Mouse (Mus musculus) heart, adult 2 months (tissue): ENCODE data around the gene Clrn3. TPM values are rescaled to one million over a fixed set of nuclear protein-coding genes. Genes with fewer than 3 reads are reported as not detected.
A peak's percentile ranks its signal among the peaks of the same experiment; 100 is the strongest.

ENCODE experiments used
- DNase-seq, 2 experiments: peaks; one replicate each; pipeline ENCODE4 v3.0.0; 2021
- H3K27ac ChIP-seq: fragments of 200-600 bp; 2 replicates; pipeline ENCODE4 v1.8.1; 2022
- H3K27me3 ChIP-seq: fragments of 200-500 bp; 2 replicates; pipeline ENCODE4 v1.6.1; 2012; ENCODE audit warnings: mild to moderate bottlenecking, low read length, inconsistent platforms, mixed read lengths; ENCODE audit not compliant: control insufficient read depth, insufficient read depth
- H3K36me3 ChIP-seq: fragments of 200-500 bp; 2 replicates; pipeline ENCODE4 v1.6.1; 2012; ENCODE audit warnings: low read length, inconsistent platforms; ENCODE audit not compliant: control insufficient read depth, insufficient read depth
- H3K4me1 ChIP-seq: fragments of 200-500 bp; 2 replicates; pipeline ENCODE4 v1.6.1; 2011; ENCODE audit warnings: low read length; ENCODE audit not compliant: control insufficient read depth, insufficient read depth
- H3K4me3 ChIP-seq: fragments of 200-600 bp; 2 replicates; pipeline ENCODE4 v1.8.1; 2022
- H3K79me2 ChIP-seq: fragments of 200-500 bp; replicated peaks from 2 replicates; pipeline ENCODE4 v1.6.1; 2012; ENCODE audit warnings: mild to moderate bottlenecking, inconsistent platforms, low read length, moderate library complexity, mixed read lengths; ENCODE audit not compliant: control insufficient read depth, insufficient read depth
- H3K9ac ChIP-seq: fragments of 200-500 bp; 2 replicates; pipeline ENCODE4 v1.6.1; 2012; ENCODE audit warnings: low read depth, mild to moderate bottlenecking, control low read depth, inconsistent platforms, low read length, mixed read lengths
- CTCF ChIP-seq: fragments of 200-600 bp; IDR thresholded peaks from 2 replicates; pipeline ENCODE4 v1.8.1; 2022; ENCODE audit warnings: antibody characterized with exemption, mild to moderate bottlenecking, moderate library complexity
- EP300 ChIP-seq: fragments of 200-500 bp; IDR thresholded peaks from 2 replicates; pipeline ENCODE4 v1.6.1; 2011; ENCODE audit warnings: low read depth, low read length, control low read depth; ENCODE audit not compliant: insufficient read depth
- POLR2A ChIP-seq: fragments of 200-500 bp; IDR thresholded peaks from 2 replicates; pipeline ENCODE4 v1.6.1; 2011; ENCODE audit warnings: mild to moderate bottlenecking, low read depth, low read length, control low read depth; ENCODE audit not compliant: insufficient read depth
- WGBS: fragments of 180-500 bp; shearing (Covaris S2); methylation state at CpG from one replicate; pipeline ENCODE4 v1.1.7; 2018; 5-methylcytosine and 5-hydroxymethylcytosine counted together
- intact Hi-C: fragments of 180-260 bp; cut with DNase I; formaldehyde crosslinking; loops from one replicate; pipeline ENCODE4 v1.15.1; 2025
- polyA plus RNA-seq: library from polyadenylated mRNA; depleted of rRNA; stranded (reverse); fragments of >200 nt; gene quantifications from 2 replicates; pipeline ENCODE4 v1.2.3, GENCODE M21; 2012
- total RNA-seq, 2 experiments: library from RNA; stranded (reverse); gene quantifications; 2 replicates each; pipeline ENCODE4 v1.2.3; 2021

The Clrn3 gene
- total and polyA plus RNA-seq, 3 experiments: not detected

- H3K27me3 ChIP-seq: no peaks in the 10 kb centered on the region
- H3K4me1 ChIP-seq: peaks cover 3% of the 10 kb centered on the region
- intact Hi-C loops: no loop called here
- TF ChIP-seq POLR2A (no peak), EP300 (0 out of 2 replicates have a peak, but pooled peaks have one; percentile 31), CTCF (peak; percentile 23; the same call in 1 of the 2 replicates)
- peak overlapping the region; percentile 38; the same call in 1 of the 2 replicates for H3K27ac ChIP-seq
- H3K4me3 ChIP-seq: no peak overlapping the region
- 64% methylated on average over 1 of the region's 1 CpGs for WGBS
- H3K9ac ChIP-seq: no peak overlapping the region
- H3K36me3 ChIP-seq: no peaks in the 10 kb centered on the region
- no peaks in the 10 kb centered on the region for H3K79me2 ChIP-seq
- DNase-seq: peak; percentile 40 to 66
Measured at GRCm38 (mm10) chr7:135551547-135551946, 23.1 kb upstream of the Clrn3 start.

GRCm38 (mm10) chr7:135548434-135548833 lies 20.0 kb upstream of the Clrn3 start:
- H3K4me1 ChIP-seq: peaks cover 3% of the 10 kb centered on the region
- intact Hi-C loops: no loop called here

GRCm38 (mm10) chr7:135546530-135546929 lies 18.1 kb upstream of the Clrn3 start:
- H3K9ac ChIP-seq: no peak overlapping the region
- H3K79me2 ChIP-seq: no peaks in the 10 kb centered on the region
- DNase-seq: no peak
- intact Hi-C loops: no loop called here
- no peaks in the 10 kb centered on the region for H3K36me3 ChIP-seq
- no peaks in the 10 kb centered on the region; the same call in 1 of the 2 replicates for H3K4me1 ChIP-seq
- no peak overlapping the region for H3K4me3 ChIP-seq
- no peak overlapping the region for H3K27ac ChIP-seq
- no peaks in the 10 kb centered on the region for H3K27me3 ChIP-seq
- TF ChIP-seq CTCF (no peak), EP300 (no peak), POLR2A (no peak)
- 58% methylated on average over 5 of the region's 5 CpGs for WGBS

More at GRCm38 (mm10) chr7:135548434-135548833, 20.0 kb upstream of the Clrn3 start:
- Histone ChIP-seq H3K4me3 (no peak overlapping the region), H3K9ac (no peak overlapping the region), H3K27ac (no peak overlapping the region), H3K27me3 (no peaks in the 10 kb centered on the region), H3K79me2 (no peaks in the 10 kb centered on the region), H3K36me3 (no peaks in the 10 kb centered on the region)
- WGBS: 77% methylated on average over 6 of the region's 6 CpGs
- TF ChIP-seq POLR2A: no peak
- no peak for TF ChIP-seq EP300
- no peak for TF ChIP-seq CTCF
- DNase-seq: no peak

- Histone ChIP-seq H3K4me1 (no peaks in the 10 kb centered on the region; the same call in 1 of the 2 replicates), H3K36me3 (no peaks in the 10 kb centered on the region), H3K79me2 (no peaks in the 10 kb centered on the region), H3K27ac (no peak overlapping the region), H3K4me3 (no peak overlapping the region), H3K27me3 (no peaks in the 10 kb centered on the region), H3K9ac (no peak overlapping the region)
- intact Hi-C loops: no loop called here
- 70% methylated on average over 7 of the region's 7 CpGs for WGBS
- no peak for DNase-seq
- TF ChIP-seq POLR2A (no peak), CTCF (no peak), EP300 (no peak)
Measured at GRCm38 (mm10) chr7:135545957-135546356, 17.5 kb upstream of the Clrn3 start.

- 79% methylated on average over 6 of the region's 6 CpGs for WGBS
Measured at GRCm38 (mm10) chr7:135544321-135544720, 15.9 kb upstream of the Clrn3 start.

GRCm38 (mm10) chr7:135543033-135543432 lies 14.6 kb upstream of the Clrn3 start:
- H3K27me3 ChIP-seq: no peaks in the 10 kb centered on the region
- no peak overlapping the region for H3K27ac ChIP-seq
- no peak overlapping the region for H3K9ac ChIP-seq
- no peak for DNase-seq
- H3K79me2 ChIP-seq: no peaks in the 10 kb centered on the region
- no peaks in the 10 kb centered on the region for H3K4me1 ChIP-seq
- TF ChIP-seq EP300 (no peak), POLR2A (no peak), CTCF (no peak)
- H3K4me3 ChIP-seq: no peak overlapping the region
- intact Hi-C loops: no loop called here
- WGBS: 73% methylated on average over 3 of the region's 3 CpGs
- no peaks in the 10 kb centered on the region for H3K36me3 ChIP-seq

More at GRCm38 (mm10) chr7:135544321-135544720, 15.9 kb upstream of the Clrn3 start:
- intact Hi-C loops: no loop called here
- no peak overlapping the region for H3K27ac ChIP-seq
- no peaks in the 10 kb centered on the region for H3K79me2 ChIP-seq
- no peak for DNase-seq
- no peaks in the 10 kb centered on the region for H3K4me1 ChIP-seq
- H3K4me3 ChIP-seq: no peak overlapping the region
- H3K27me3 ChIP-seq: no peaks in the 10 kb centered on the region
- no peak overlapping the region for H3K9ac ChIP-seq
- TF ChIP-seq POLR2A (no peak), CTCF (no peak), EP300 (no peak)
- H3K36me3 ChIP-seq: no peaks in the 10 kb centered on the region
